Mouse (Mus musculus): ENCODE results near the gene Cab39.

Gene Cab39

DNA sequence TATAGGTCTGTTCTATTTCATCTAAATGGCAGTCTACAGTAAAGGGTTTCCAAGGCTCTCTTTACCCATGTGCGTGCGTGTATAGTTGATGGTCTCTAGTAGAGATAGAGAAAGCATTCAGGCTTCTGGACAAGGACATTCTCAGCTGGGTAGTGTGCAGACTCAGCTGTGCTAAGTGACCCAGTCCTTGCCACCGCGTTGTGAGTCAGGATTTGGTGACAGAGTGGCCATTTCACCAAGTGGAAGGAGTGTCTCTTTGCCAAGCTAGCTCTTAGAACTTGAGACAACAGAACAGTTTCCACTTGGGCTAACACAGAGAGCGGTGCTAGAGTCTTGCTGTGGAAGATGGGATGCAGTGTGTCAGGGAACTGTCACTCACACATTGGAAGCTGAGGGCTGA is 57.6 kb downstream of the Cab39 start:
- no peak for DNase-seq

DNA sequence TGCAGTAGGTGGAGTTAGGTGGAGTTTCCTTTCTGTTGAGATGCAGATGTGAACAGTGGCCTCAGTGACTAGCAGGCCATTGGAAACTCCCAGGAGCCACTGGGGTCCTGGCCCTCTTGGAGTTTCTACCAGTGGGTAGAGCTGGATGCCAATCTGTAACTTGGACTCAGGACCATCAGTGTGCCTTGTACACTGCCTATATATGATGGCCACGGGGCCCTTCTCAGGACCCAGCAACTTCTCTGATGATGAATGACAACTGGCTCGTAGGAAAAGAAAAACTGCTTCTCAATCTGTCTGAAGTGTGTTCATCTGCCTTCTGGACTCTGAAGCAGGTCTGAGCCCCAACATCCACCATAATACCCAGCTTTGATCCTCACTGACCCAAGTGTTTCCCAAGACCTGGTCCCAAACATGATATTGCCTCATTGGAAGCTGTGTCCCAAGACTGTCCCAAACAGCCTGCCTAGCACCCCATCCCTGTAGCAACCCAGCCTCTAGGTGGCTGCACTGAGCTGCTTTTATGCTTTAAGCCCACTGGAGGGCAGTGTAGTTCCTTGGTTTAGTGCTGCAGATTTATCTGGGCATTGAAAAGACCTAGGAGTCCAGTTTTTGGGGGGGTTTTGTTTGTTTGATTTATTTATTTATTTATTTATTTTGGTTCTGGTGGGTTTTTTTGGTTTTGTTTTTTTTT is 59.9 kb downstream of the Cab39 start:
- peak; percentile 85 for DNase-seq

DNA sequence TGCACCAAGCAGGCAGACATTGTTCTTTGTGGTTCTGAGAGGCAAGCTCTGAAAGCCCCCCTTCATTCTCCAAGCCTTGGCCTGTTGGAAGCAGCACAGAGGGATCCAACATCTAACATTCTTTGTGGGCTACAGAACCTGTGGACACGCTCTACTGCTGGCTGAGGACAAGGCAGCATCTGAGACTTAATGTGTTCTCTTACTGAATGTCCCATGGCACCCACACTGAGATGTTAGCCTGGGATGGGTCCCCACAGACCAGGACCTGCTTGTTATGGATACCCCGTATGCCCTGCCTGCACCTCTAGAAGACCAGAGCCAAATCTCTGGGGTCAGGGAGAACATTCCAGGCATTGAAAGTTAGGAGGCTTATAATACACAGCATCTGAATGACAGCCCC is 60.6 kb downstream of the Cab39 start:
- DNase-seq, result no peak

DNA sequence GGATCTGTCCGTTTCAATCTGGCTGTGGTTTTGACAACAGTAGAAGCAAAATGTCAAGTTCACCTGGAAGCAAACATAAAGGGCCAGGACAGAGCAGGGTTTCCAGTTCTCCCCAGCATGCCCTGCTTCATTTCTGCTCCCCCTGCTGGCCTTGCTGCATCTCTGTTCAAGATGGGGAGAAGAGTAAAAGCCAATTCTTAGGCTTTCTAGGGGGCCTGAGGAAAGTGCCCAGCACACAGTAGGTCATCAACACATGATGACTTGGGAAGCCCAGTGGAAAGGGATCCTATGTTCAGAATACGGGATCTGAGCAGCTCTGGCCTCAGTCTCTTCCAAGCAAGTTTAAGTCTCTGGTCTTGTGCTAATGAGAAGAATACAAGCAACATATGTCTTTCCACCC is 61.2 kb downstream of the Cab39 start:
- no peak for DNase-seq

DNA sequence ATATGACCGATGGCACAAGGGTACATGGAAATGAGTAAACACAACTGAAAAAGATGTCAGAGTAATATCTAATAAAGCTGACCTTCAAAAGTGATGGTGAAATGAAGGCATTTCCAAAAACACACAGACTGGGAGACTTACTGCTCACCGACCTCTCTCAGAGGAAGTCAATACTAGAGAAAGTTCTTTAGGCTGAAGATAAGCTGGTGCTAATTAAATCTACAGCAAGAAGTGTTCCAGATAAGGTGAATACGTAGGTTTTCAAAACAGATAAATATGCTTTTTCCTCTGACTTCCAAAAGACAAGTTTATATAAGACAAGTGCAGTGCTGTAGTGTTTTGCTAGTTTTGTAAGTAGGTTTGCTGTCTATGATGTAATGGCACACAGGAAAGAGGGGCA is 63.0 kb downstream of the Cab39 start:
- no peak for DNase-seq

DNA sequence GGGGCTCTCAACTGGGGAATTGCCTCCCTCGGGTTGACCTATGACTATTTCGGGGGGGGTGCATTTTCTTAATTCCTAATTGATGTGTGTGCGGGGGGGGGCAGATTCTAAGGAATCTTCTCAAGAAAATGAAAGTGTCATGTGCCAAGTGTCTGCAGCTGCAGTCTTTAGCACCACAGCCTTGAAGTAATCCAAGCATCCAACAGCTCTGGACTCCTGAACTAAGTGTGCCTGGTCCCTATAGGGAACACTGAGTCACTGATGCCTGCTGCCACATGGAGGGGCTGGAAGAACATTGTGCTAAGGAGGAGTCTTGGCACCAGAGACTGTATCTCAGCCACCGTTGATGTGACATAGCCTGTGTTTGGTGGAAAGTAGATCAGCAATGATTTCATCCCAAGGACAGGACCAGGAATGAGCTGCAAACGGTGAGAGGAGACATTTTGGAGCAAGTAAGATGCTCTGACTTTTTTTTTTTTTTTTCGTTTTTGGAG is 64.1 kb downstream of the Cab39 start:
- DNase-seq, result no peak

DNA sequence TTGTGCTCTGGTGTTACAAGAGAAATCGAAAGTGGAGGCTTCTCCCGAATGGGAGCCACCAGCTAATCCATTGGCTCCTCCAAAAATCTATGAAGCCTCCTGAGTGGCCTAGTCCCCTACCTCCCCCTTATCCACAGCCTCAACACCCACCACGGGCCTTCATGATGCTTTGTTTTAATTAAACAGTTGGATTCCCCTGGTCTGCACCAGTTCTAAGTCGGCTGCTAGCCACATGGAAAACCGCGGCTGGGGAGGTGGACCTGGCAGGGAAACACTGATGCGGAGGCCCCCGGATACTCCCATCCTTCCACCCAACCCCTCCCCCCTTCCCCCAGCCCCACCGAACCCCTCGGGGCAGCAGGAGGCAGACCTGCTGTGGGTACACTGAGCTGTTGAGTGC is 71.1 kb downstream of the Cab39 start:
- DNase-seq, result peak; percentile 37

DNA sequence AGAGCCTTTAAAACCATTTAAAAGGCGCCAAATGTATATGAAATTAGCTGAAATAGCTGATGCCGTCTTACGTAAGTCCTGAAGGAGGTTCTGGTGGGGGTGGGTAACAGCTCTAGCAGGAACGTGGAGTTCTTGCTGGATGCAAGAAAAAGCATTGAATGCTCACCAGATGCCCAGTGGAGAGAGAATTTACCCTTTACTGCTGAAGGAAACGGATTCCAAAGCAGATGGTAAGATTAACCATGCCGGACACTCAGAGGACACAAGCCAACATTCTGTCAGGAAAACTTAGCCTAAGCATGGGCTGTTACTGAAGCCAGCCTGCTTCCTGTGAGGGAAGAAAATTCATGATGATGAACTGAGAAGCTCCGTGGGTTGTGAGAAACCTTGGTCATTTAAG is 76.8 kb downstream of the Cab39 start:
- no peak for DNase-seq

DNA sequence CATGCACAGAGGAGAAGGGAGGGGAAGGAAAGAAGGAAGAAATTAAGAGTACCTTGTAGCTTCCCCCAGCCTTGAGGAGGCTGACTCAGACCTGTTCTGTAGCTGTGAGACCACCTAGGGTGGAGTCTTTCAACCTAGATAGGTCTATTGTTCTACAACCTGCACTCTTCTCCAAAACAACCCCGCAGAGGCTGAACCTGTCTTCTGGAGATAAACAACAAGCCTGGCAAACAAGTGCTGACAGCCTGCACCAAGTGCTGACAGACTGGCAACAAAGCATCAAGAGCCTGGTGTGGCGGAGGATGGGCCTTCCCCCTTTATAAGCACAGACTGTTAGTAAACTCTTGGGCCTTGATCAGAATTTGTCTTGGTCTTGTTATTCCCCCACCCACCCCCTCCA is 77.3 kb downstream of the Cab39 start:
- no peak for DNase-seq

DNA sequence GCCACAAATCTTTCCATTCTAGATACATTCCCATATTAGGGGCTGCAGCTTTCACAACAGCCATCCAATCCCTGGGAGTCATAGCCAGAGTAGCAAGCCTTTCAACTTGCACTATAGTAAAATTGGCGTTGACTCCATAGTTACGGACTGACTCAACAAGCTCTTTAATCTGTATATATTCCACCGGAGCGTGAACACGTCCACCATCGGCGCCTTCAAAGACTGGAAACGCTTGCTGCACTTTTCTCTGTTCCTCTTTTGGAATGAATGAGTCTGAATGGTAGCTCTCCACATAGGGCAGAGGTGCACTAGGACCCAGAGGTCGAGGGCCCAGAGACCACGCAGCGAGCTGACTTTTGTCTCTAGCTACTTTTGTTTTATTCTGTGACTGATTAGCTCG is 88.8 kb downstream of the Cab39 start:
- no peak for DNase-seq

DNA sequence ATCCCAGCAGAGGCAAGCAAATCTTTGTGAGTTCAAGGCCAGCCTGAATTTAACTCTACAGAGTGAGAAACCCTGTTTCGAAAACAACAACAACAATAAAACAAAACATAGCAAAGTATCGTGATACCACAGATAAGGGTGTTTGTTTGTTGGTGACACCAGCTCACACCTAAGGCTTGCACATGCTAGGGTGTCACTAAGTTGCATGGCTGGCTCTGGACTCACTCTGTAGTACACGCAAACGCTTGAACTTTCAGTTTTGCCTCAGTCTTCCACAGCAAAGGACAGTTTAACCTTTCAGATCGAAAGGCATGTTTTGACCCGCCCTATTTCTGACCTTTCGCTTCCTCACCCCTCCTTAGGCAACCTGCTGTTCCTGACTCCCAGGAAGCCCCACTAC is 94.0 kb downstream of the Cab39 start:
- DNase-seq, result no peak

DNA sequence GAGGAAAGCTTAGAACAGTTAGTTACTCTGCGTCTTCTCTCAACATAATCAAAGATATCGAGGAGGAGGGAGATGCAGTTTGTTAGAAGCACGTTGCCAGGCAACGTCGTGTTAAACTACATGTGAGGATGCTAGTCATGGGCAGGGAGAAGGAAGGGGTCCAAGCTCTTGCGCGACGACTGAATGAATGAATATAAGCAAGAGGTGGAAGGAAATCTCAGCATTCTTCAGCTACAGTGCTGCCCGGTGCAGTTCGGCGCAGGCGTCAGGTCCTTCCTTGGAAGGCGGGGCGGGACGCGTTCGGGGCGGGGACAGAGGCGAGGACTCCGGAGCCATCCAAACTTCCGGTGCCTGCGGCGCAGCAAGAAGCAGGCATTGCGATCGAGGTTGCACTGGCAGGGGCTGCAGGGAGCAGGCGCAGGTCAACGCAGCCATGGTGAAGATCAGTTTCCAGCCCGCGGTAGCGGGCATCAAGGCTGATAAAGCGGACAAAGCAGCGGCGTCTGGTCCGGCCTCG is 101.0 kb downstream of the Cab39 start, which contains the start of gene Itm2c:
Gene Itm2c (plus strand): TSS at position 51 of the 517 bp plus-strand sequence.
- DNase-seq, result peak; percentile 97

DNA sequence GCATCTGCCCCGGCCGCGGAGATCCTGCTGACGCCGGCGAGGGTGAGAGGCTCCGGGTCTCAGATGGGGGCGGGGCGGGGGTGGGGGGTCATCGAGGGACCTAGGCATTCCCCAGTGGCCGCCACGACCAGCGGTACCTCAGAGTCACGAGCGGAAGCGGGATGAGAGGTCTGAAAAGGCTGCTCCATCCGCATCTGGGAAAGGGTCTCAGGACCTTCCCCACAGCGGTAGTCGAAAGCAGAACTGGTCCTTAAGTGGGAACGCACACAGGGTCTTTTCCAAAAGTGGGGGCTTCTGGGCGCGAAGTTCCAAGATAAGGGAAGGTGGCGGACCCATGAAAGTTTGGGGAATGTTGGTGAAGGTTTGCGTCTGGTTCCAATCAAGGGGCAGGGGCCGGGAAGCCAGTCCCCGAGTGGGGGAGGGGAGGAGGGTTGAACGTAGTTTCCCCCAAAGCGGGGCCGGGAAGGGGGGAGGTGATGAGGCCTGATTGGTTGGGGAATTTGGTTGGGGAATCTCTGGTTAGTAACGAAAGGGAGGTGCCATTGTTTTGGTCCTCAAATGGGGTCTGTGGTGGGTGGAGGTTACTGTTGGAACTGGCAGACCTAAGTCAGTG is 101.6 kb downstream of the Cab39 start:
- DNase-seq, result peak; percentile 70

DNA sequence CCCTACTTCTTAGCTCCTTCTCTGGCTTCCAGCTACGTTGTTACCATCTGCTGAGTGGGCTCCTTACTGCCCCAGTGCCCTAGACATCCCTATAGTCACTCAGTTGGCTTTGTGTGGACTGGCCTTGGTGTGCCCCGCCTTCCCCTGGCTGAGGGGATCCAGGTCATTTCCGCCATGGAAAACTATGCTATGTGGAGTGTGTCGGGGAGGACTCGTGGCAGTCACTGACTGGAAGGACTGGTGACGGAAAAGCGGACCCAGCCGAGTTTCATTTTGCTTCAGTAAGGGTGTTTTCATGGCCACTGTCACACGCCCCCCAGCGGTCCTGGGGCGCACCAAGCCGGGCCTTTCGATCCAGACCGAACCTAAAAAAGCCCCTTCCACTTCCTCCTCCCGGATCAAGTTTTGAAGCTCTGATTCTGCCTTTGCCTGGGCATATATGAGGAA is 102.2 kb downstream of the Cab39 start:
- DNase-seq, result peak; percentile 85

DNA sequence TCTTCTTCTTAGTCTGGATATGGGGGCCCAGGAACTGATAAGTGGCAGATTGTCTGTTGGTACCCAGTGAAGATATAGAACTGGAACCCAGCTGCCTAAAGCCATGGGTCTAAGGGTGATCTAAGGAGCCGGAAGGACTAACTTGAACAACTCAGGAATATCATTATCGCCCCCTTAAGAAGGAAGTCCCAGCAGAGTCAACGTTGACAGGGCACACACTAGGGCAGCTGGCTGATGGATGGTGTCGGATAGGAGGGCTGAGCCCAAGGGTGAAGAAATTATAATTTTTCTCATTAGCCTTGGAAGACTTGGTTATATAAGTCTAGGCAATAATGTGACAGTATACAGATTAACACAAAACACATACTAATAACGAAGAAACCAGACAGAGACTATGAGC is 102.9 kb downstream of the Cab39 start:
- DNase-seq, result no peak

DNA sequence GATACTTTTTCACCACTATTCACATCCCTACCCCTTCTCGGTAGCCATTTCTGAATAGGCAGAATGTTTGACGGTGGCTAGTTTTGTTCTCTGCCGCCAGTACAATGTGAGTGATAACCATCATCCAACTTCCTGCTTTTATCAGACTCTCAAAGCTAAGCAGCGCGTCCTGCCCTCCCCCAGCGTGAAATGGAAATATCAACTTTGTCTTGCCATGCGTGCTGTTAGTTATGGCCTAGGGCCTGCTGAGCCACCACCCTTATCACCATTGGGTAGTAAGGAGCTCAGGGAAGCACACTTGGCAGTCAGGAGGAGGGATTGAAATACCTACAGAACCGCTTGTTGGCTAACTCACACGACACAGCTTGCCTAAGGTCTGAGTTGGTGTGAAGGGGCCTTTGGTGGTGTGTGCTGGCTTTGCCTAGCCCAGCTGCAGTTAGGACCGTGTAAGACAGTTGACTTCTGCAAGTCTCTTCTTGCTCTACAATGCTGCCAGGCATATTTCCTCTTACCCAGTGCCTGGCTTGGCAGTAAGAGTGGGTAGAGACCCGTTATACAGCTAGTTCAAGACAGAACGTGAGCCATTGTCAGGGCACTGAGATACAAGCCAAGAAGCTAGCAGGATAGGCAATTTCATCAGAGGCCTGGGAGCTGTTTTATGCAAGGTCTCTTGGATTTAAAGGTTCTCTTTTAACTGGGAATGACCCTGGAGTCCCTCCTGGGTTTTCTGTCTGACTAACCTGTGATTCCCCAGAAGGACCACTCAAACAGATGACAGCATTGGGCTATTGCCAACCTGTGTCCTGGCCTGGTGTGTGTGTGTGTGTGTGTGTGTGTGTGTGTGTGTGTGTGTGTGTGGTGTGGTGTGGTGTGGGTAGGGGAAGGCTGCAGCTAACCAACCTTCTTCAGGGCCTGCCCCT is 103.8 kb downstream of the Cab39 start:
- peak; percentile 34 for DNase-seq

DNA sequence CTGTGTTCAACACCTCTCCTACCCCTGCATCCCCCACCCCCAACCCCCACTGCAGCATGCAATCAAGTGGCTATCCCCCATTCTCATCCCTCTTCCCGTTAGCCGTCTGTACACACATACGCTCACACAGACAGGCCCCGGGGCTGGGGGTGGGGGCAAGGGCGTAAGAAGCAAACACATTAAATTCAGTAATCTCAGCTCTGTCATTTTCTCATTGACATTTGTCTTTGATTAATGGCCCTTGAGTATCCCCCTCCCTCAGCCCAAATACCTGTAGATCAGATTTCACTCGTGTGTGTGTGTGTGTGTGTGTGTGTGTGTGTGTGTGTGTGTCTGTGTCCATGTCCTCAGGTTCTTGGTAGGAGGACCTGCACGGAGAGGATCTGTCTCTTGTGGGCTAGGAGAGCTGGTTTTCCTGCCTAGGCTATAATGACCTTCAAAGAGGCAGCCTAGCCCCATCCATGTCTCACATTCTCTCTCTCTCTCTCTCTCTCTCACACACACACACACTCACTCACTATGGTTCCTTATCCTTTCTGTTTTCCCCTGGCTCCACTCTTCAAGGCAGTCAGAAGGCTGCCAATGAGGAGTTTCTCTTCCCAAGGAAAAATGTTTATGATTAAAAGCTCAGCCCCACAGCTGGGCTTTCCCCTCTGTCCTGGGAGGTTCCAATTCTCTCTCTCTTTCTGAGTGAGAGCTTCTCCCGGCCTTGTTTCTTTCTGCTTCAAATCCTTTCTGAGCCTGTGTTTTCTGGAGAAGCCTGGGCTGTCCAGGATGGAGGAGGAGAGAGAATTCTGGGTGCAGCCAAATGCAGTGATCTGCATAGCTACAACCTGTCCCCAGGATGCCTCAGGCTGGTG is 104.9 kb downstream of the Cab39 start:
- DNase-seq, result no peak

DNA sequence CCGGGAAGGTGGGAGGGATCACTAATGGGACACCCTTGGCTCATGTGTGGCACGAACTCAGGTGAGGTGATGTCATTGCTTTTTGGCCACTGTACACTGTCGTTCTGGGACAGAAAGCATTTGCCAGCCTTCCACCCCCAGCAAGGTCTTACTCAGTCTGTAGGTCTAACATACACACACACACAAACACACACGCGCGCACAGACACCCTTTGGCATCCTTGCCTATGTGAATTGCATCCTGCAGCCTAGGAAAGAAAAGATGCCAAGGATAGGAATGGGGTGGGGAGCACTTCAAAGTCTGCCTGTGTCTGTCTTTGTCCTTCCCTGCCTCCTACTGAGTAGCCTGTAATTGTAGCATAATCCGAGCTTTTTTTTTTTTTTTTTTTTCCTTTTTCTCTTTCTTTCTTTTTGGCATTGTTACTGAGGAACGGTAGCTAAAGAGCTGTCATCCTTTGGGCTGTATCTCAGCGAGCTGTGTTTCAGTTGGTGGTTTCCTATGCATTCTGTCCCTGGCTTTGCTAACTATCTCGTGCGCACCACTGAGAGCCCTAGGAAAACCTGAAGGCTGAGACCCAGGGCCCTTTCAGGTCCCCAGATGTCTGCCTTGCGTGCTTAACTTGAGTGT is 105.6 kb downstream of the Cab39 start:
- DNase-seq, result no peak

DNA sequence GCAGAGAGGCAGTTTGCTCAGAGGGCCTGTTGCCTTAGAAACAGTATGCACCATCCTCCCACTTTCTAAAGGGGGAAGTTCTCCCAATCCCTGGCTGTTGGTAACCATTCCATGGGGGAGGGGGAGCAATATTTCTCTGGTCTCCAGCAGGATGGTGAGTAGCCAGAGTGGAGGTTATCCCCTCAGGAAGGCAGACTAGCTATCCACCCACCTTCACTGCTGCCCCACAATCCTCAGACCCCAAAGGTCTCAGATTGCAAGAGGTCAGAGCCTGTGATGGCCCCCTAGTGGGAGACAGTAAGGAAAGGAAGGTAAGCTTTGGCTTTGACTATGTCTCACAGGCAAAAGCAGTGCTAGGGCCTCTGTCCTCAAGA is 106.1 kb downstream of the Cab39 start:
- DNase-seq, result no peak

DNA sequence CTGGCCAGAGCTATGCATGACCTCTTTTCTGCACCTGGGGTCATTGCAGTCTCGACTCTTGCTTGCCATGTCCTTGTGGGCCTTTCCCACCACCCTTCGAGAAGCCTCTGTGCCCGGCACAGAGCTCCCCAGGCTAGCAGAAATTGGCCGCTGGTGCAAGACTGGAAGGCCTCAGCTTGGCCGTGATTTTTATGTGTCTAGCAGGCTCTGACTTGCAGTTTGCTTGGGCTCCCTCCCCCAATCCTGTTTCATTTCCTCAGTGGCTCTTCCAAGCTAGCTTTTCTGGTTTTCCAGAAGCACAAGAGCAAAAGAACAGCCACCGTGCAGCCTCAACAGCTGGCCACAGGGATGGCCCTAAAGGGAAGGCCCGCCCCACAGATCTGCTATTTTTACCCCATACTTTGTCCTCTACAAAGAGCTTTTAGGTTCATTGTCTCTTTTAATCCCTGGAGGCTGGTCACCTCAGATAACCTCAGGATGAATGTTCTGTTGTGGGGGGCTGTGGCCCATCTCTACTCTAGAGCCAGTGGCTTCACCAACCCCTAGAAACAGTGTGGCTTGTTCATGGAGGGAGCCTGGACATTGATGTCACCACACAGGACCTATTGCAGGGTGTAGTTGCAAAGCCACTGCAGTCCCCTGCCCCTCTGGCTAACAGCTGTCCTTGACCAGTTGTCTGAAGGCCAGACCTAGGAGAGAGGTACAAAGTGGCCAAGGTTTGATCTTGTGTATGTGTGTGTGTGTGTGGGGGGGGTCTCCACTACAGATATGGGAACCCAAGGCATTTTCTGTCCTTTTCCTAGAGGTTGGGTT is 107.5 kb downstream of the Cab39 start:
- DNase-seq, result no peak

Measured in lung, postnatal 10 days (tissue).